Mouse (Mus musculus): ENCODE data around the gene Gm45753.

GRCm38 (mm10) chr8:45341630-45342628, 33.7 kb upstream of the Gm45753 start:
- TF ChIP-seq ZNF384 (IDR thresholded peaks at IDR 0.05; ENCODE audit: low read depth, low read length) (no peak), HCFC1 (IDR thresholded peaks at IDR 0.05; ENCODE audit: borderline replicate concordance, insufficient read depth, low read length) (no peak), CHD2 (IDR thresholded peaks at IDR 0.05; ENCODE audit: low read depth, low read length) (no peak), ZC3H11A (IDR thresholded peaks at IDR 0.05; ENCODE audit: borderline replicate concordance, low read depth, low read length) (no peak), MAFK (IDR thresholded peaks at IDR 0.05; ENCODE audit: insufficient read depth, low read depth, low read length) (no peak)

Measured in ES-E14 (cell line).